Mouse (Mus musculus): Measurements from ENCODE around the gene Slfn2.

Slfn2 gene

GRCm38 (mm10) chr11:83070321-83070970 lies 5.5 kb downstream of the Slfn2 start:
- in situ Hi-C loops (cut with MseI, MboI) = no loop called here

- in situ Hi-C loops (cut with MseI, MboI) = no loop called here
These were observed 13.0 kb downstream of the Slfn2 start for GRCm38 (mm10) chr11:83077714-83078422.

GRCm38 (mm10) chr11:83078423-83079140 lies 13.7 kb downstream of the Slfn2 start:
- in situ Hi-C loops (cut with MseI, MboI) = no loop called here

DNA sequence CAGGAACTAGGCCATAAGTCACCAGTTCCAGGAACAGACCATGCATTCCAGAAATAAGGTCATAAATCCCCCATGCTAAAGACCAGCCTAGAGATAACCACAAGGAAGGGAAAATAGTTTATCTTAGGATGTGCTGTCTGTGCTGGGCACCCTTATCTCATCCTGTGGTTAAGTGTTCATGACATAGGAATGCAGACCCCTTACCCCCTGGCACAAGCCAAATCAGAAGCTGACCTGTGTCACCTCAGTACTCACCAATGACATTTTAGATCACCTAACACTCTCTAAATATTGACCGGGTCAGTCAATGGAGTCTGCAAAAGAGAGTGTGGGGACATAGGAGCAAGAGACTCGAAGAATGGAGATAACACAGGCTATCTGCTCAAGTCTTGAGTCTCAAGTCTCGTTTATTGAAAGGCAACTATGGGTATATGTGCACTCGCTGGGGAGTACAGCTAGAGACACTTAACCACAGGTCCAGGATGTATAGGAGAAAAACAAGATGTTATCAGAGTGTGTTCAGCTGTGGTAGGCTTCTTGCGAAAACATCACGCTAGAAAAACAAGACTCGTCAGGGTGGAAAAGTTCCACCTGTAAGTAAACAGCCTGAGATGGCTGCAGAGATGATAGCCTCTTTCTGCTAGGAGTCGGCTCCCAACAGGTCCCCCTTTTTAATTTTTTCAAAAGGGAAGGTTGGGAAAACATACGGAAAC lies 14.7 kb downstream of the Slfn2 start:
- in situ Hi-C loops (cut with MseI, MboI) = no loop called here

- in situ Hi-C loops (cut with MseI, MboI) = no loop called here
These were observed 18.0 kb downstream of the Slfn2 start for GRCm38 (mm10) chr11:83082741-83083473.

DNA sequence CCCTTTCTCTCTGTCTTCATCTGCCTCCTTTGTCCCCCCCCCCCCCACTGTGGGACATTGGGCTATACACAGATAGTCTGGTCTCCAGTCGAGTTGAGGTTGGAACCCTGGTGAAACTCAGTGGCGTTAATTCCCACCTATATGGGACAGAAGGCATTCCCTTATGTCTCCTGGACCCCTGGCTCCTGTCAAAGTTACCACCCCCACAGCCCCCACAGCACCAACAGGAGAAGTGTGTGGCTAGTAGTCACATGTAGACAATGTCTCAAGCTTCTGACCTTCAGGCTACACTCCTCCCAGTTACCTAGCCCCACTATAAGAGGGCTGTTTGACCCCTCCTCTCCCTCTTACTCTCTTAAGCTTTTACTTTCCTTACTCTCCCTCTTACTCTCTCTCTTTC lies 19.2 kb downstream of the Slfn2 start:
- in situ Hi-C loops (cut with MseI, MboI) = no loop called here

GRCm38 (mm10) chr11:83084761-83085160 lies 19.8 kb downstream of the Slfn2 start:
- in situ Hi-C loops (cut with MseI, MboI) = no loop called here

DNA sequence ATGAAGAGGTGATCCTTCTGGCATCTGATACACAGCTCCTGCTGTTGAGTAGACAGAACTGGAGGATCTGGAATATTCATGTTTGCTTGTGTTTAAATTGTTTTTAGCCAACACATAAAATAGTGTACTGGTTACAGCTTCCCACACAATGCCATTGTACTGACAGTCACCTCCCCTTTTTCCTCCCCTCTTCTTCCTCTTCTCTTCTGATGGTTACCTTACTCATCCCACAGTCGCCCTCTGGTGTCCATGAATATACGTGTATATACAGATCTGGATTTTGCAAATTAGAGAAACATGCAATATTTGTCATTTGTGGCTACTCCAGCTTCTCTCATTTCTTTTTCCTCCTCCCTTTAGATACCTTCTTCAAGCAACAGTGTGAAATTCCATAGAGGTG lies 50.2 kb downstream of the Slfn2 start:
- in situ Hi-C loops (cut with MseI, MboI) = no loop called here

DNA sequence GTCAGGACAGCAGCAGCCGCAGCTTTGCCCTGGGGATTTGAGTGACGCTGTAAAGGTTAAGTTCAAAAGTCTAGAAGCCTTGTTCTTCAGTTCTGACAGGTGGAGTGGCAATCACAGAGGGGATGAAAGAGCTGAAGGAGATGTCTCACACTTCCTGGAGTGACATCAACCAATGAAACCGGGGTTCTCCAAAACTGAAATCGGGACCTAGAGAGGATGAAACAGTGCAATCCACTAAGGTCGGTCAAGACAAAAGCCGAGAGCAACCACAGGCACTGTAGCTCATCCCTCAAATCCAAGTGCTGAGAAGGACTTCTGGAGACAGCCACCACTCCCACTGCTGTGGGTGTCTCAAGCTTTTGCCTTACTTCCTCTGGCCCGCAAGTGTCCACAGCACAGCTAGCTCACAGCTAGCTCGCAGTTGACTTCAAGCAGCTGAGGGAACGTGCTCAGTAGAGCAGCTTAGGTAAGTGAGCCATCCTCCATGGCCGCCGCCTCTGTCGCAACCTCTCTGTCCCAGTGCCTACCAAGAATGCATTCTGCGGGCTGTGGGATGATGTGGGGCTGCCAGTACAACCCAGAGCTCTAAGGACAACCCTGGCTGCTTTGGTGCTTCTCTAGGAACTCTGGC lies 51.8 kb downstream of the Slfn2 start, which contains the start of gene Slfn1:
Gene Slfn1 (plus strand): TSS at position 253 of the 631 bp plus-strand sequence.
- in situ Hi-C loops (cut with MseI, MboI) = no loop called here

- in situ Hi-C loops (cut with MseI, MboI) = no loop called here
These were observed 53.1 kb downstream of the Slfn2 start for GRCm38 (mm10) chr11:83118056-83118455.
